Mouse (Mus musculus) midbrain, postnatal 0 days (tissue): Measurements from ENCODE around the gene Irf8. TPM values are rescaled to one million over a fixed set of nuclear protein-coding genes. Genes with fewer than 3 reads are reported as not detected.

Source experiments
- ATAC-seq: fragments of 200-750 bp; cut with Nextera tagmentation; 2 replicates; pipeline ENCODE4 v1.8.0; 2017; ENCODE audit warnings: moderate number of reproducible peaks, mild to moderate bottlenecking, moderate TSS enrichment, moderate library complexity; ENCODE audit not compliant: low FRiP score
- DNase-seq: peaks from one replicate; pipeline ENCODE4 v3.0.0-alpha.2; 2015; ENCODE audit warnings: low spot score
- H3K27ac ChIP-seq: fragments of 300-500 bp; sonication (generic); 2 replicates; pipeline ENCODE4 v1.5.1; 2014; ENCODE audit warnings: low read depth, mild to moderate bottlenecking, low read length, mixed read lengths
- H3K27me3 ChIP-seq: fragments of 300-500 bp; sonication (generic); 2 replicates; pipeline ENCODE4 v1.6.1; 2014; ENCODE audit warnings: low read length, control low read depth, mixed read lengths; ENCODE audit not compliant: insufficient read depth
- H3K36me3 ChIP-seq: fragments of 300-500 bp; sonication (generic); 2 replicates; pipeline ENCODE4 v1.6.1; 2014; ENCODE audit warnings: low read length, control low read depth, mixed read lengths; ENCODE audit not compliant: insufficient read depth
- H3K4me1 ChIP-seq: fragments of 300-500 bp; sonication (generic); 2 replicates; pipeline ENCODE4 v1.6.1; 2014; ENCODE audit warnings: mild to moderate bottlenecking, control low read depth, antibody characterized with exemption, low read length, mixed read lengths; ENCODE audit not compliant: insufficient read depth
- H3K4me2 ChIP-seq: fragments of 300-500 bp; sonication (generic); 2 replicates; pipeline ENCODE4 v1.6.1; 2014; ENCODE audit warnings: low read depth, mild to moderate bottlenecking, low read length, mixed read lengths; ENCODE audit not compliant: poor library complexity, severe bottlenecking
- H3K4me3 ChIP-seq: fragments of 300-500 bp; sonication (generic); 2 replicates; pipeline ENCODE4 v1.5.1; 2014; ENCODE audit warnings: low read depth, mild to moderate bottlenecking, low read length, moderate library complexity
- H3K9ac ChIP-seq: fragments of 300-500 bp; sonication (generic); replicated peaks from 2 replicates; pipeline ENCODE4 v1.6.1; 2014; ENCODE audit warnings: mild to moderate bottlenecking, low read length, moderate library complexity, mixed read lengths; ENCODE audit not compliant: poor library complexity, severe bottlenecking
- H3K9me3 ChIP-seq: fragments of 300-500 bp; sonication (generic); 2 replicates; pipeline ENCODE4 v1.6.1; 2016; ENCODE audit warnings: low read length, control low read depth
- CTCF ChIP-seq: IDR thresholded peaks from 2 replicates; pipeline ENCODE4 v1.5.1; 2016; ENCODE audit warnings: antibody characterized with exemption, mild to moderate bottlenecking
- WGBS: fragments of 180-500 bp; shearing (Covaris S2); extraction: QIAGEN DNeasy Blood & Tissue Kit; methylation state at CpG from one replicate; pipeline ENCODE4 v1.1.7; 2014; 5-methylcytosine and 5-hydroxymethylcytosine counted together
- polyA plus RNA-seq: library from polyadenylated mRNA; unstranded; fragments of >200 nt; fragmentation: Nextera tagmentation; extraction: Ambion mirVana; gene quantifications from 2 replicates; pipeline ENCODE4 v1.2.1, GENCODE M21; 2015
- total RNA-seq: library from RNA; depleted of rRNA; stranded (reverse); fragments of >200 nt; gene quantifications from 2 replicates; pipeline ENCODE4 v1.2.3, GENCODE M21; 2014; rRNA removed

Irf8 gene
- total RNA-seq (3.2 and 3.5 TPM in 2 replicates), polyA plus RNA-seq (5.0 and 5.7 TPM in 2 replicates)

GRCm38 (mm10) chr8:120735770-120736481 lies at the start of gene Irf8:
Irf8 (plus strand) TSS chr8:120736358.
- ATAC-seq = peak; percentile 82
- H3K36me3 ChIP-seq = no peaks in the 10 kb centered on the region
- peak within 1 kb of the TSS; percentile 48 for H3K4me3 ChIP-seq
- H3K4me2 ChIP-seq = peak within 1 kb of the TSS; percentile 96
- peak; percentile 89 for DNase-seq
- no peaks in the 10 kb centered on the region; the same call in 1 of the 2 replicates for H3K4me1 ChIP-seq
- under 1% methylated on average over 36 of the region's 62 CpGs for WGBS
- H3K9ac ChIP-seq = peak within 1 kb of the TSS; percentile 30
- TF ChIP-seq CTCF = peak; percentile 41
- H3K27me3 ChIP-seq = peaks cover 14% of the 10 kb centered on the region
- H3K27ac ChIP-seq = no peak within 1 kb of the TSS
- no peaks in the 10 kb centered on the region for H3K9me3 ChIP-seq

DNA sequence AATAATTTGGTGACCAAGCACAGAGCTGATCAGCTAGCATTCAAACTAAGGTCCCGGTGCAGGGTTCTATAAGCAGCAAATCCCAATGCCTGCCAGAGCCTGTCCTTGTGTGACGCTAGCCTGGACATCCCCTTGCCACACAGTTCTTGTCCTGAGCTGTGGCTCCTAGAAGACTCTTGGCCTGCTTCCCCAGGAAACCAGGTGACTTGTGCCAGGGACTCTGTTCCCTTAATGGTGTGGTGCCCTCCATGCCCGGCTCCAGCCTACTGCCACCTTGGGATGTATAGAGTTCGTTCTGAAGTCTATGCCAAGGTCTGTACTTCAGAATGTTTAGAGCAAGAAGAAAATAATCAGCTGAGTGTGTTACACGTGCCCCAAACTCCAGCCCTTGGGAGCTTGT lies 49.6 kb upstream of the Irf8 start:
- no peak for TF ChIP-seq CTCF
- H3K4me2 ChIP-seq = no peak overlapping the region
- no peak overlapping the region for H3K4me3 ChIP-seq
- H3K4me1 ChIP-seq = no peaks in the 10 kb centered on the region
- H3K27ac ChIP-seq = no peak overlapping the region
- H3K9me3 ChIP-seq = no peaks in the 10 kb centered on the region
- no peak overlapping the region for H3K9ac ChIP-seq
- 81% methylated on average over 5 of the region's 5 CpGs for WGBS
- H3K36me3 ChIP-seq = no peaks in the 10 kb centered on the region
- DNase-seq (no peak), ATAC-seq (no peak)
- no peaks in the 10 kb centered on the region for H3K27me3 ChIP-seq

- 74% methylated on average over 8 of the region's 8 CpGs for WGBS
- no peak for DNase-seq
- TF ChIP-seq CTCF = no peak
- no peak overlapping the region for H3K27ac ChIP-seq
- H3K9ac ChIP-seq = no peak overlapping the region
- H3K4me2 ChIP-seq = no peak overlapping the region
- no peaks in the 10 kb centered on the region for H3K4me1 ChIP-seq
- H3K9me3 ChIP-seq = no peaks in the 10 kb centered on the region
- H3K36me3 ChIP-seq = no peaks in the 10 kb centered on the region
- H3K27me3 ChIP-seq = no peaks in the 10 kb centered on the region
- ATAC-seq = no peak
- H3K4me3 ChIP-seq = no peak overlapping the region
Measured at GRCm38 (mm10) chr8:120687786-120688185, 48.4 kb upstream of the Irf8 start.

- no peak overlapping the region for H3K4me3 ChIP-seq
- ATAC-seq (no peak), DNase-seq (no peak)
- no peak overlapping the region for H3K9ac ChIP-seq
- H3K4me2 ChIP-seq = no peak overlapping the region
- H3K4me1 ChIP-seq = no peaks in the 10 kb centered on the region
- H3K27me3 ChIP-seq = no peaks in the 10 kb centered on the region
- H3K36me3 ChIP-seq = no peaks in the 10 kb centered on the region
- no peaks in the 10 kb centered on the region for H3K9me3 ChIP-seq
- no peak overlapping the region for H3K27ac ChIP-seq
- no peak for TF ChIP-seq CTCF
- 88% methylated on average over 7 of the region's 7 CpGs for WGBS
Measured at GRCm38 (mm10) chr8:120688511-120688910, 47.6 kb upstream of the Irf8 start.

DNA sequence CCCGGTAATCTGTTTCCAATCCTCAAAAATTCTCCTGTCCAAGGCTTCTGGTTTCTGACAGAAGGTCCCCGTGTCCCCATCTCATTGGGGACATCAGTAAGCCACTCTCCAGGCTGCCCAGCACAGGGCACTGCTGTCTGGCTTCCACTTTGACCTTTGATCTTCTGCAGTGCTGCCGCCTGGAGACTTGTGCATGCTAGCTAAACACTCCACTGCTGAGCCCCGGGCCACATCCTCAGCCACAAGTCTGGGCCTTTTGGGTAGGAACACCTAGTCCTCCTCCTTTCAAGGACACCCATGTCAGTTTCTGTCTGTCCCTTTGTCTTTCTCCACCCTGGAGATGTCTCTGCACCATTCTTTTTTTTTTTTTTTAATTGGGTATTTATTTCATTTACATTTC lies 43.2 kb upstream of the Irf8 start:
- 69% methylated on average over 4 of the region's 4 CpGs for WGBS
- no peak for ATAC-seq

DNA sequence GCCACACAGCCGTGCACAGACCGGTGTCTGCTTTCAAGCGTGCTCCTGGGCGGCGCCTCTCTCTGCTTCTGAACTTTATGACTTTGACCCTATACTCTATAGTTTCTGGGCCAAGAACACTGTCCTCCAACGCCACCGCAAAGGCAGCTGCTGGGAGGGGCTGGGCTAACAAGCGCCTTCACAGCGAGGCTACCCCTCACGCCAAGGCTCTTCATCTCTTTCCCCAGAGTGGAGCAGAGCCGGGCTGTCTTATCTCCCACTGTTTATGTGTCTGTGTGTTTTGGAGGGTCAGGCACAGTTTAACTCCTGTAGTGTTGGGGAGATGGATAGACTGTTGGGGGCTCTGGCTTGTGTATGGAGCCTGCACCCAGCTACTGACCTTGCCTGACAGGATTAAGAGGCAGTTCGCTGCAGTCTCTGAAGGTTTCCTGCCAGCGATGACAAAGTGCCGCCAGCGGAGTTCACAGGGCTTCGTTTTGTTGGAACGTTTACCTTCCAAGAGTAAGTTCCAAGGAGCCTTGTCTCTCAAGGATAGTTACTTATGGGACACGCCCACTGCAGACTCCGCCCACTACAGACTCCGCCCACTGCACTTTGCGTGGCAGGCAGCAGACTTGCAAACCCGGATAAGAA lies 42.2 kb upstream of the Irf8 start:
- H3K27me3 ChIP-seq = no peaks in the 10 kb centered on the region
- no peak overlapping the region for H3K4me2 ChIP-seq
- no peaks in the 10 kb centered on the region for H3K36me3 ChIP-seq
- no peak overlapping the region for H3K9ac ChIP-seq
- WGBS = 60% methylated on average over 22 of the region's 22 CpGs
- ATAC-seq = no peak
- no peaks in the 10 kb centered on the region for H3K9me3 ChIP-seq
- no peak for TF ChIP-seq CTCF
- no peak for DNase-seq
- H3K4me1 ChIP-seq = 0 out of 2 replicates have a peak, but pooled peaks cover 6% of the 10 kb centered on the region
- H3K4me3 ChIP-seq = no peak overlapping the region
- no peak overlapping the region for H3K27ac ChIP-seq

More for the DNA sequence above, 43.2 kb upstream of the Irf8 start:
- Histone ChIP-seq H3K27me3 (no peaks in the 10 kb centered on the region), H3K27ac (no peak overlapping the region), H3K9ac (no peak overlapping the region), H3K36me3 (no peaks in the 10 kb centered on the region), H3K4me2 (no peak overlapping the region), H3K4me1 (0 out of 2 replicates have a peak, but pooled peaks cover 6% of the 10 kb centered on the region), H3K9me3 (no peaks in the 10 kb centered on the region), H3K4me3 (no peak overlapping the region)
- no peak for DNase-seq
- TF ChIP-seq CTCF = no peak
